Mouse (Mus musculus) macrophage (primary cell): ENCODE data around the gene Gm20795. TPM values are rescaled to one million over a fixed set of nuclear protein-coding genes. Genes with fewer than 3 reads are reported as not detected.
"Not testable (repeated sequence)": the region's sequence is repeated elsewhere in the genome, so short reads cannot be mapped to it uniquely, and the experiment has no call there.

Experiments used
- H3K27ac ChIP-seq: fragments of 350-480 bp; formaldehyde crosslinking; 2 replicates; pipeline ENCODE4 v1.9.0; 2021
- H3K36me3 ChIP-seq: fragments of 350-480 bp; formaldehyde crosslinking; 2 replicates; pipeline ENCODE4 v1.9.0; 2021; ENCODE audit errors: inconsistent target
- H3K4me3 ChIP-seq: fragments of 350-480 bp; formaldehyde crosslinking; 2 replicates; pipeline ENCODE4 v1.9.0; 2021; ENCODE audit errors: inconsistent target
- H3K79me2 ChIP-seq: fragments of 350-480 bp; formaldehyde crosslinking; 2 replicates; pipeline ENCODE4 v1.9.0; 2021; ENCODE audit errors: inconsistent target
- WGBS: methylation state at CpG from one replicate; pipeline ENCODE4 v1.1.7; 2026; ENCODE audit warnings: inconsistent platforms; ENCODE audit not compliant: missing documents; 5-methylcytosine and 5-hydroxymethylcytosine counted together
- polyA plus RNA-seq: library from polyadenylated mRNA; stranded (reverse); fragments of 250-400 nt; gene quantifications from 3 replicates; pipeline ENCODE4 v1.2.4, GENCODE M21; 2018; ENCODE audit warnings: inconsistent platforms
- total RNA-seq, 78 experiments: library from RNA; depleted of rRNA; stranded (reverse); fragments of 250-400 nt; gene quantifications; 1 replicate in 9 of 78; 2 replicates in 24 of 78; 3 replicates in 43 of 78; 4 replicates in 2 of 78; pipeline ENCODE4 v1.2.4; 2018; ENCODE audit warnings: inconsistent platforms in 56 of 78

The Gm20795 gene
- total RNA-seq (2018; cell fraction: chromatin; rRNA removed) = not detected
- total RNA-seq (2018; cell fraction: cytosol; rRNA removed) = not detected
- not detected for total RNA-seq (2018; cell fraction: nucleus; rRNA removed)
- polyA plus RNA-seq = not detected in 3 replicates

DNA sequence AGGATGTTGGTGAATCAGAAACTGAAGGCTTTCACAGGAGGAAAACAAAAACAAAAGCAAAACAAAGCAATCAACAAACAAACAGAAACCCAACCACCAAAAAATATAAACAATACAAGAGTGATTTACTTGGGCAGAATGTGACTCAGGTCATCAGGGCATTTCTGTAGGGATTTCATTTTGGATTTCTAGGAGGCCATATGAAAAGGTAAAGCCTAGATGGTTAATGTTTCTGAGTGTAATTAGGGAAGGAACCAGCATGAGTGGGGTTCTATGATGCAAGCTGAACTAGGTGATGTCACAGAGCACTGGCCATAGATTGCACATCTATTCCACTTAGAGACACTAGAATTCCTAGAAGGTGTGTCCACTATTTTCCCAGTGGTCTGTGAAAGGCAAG, at the start of gene Gm20795:
Gm20795 (plus strand) TSS at position 301 of the 400 bp plus-strand sequence.
- not testable (repeated sequence) for H3K4me3 ChIP-seq, H3K36me3 ChIP-seq, H3K79me2 ChIP-seq, H3K27ac ChIP-seq

DNA sequence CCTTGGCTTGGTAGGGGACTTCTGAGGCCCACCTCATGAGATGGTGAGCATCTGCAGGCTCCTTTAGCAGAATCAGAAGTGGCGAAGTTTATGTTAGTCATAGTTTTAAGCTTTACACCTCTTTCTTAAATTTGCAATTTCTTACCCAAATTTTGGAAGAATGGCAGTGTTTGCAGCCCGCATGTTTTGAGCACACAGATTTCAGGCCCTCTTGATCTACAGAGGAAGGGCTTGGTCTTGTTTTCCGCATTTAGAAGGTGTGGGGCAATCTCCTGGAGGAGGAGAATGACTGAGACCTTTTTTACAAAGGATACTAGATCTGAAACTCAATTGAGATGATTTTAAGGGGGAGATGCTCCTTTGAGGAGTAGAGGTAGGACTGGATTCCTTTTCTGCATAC, 29.0 kb upstream of the Gm20795 start, which contains the start of gene Gm21797:
Gm21797 (minus strand) TSS at position 101 of the 400 bp plus-strand sequence.
- not testable (repeated sequence) for H3K4me3 ChIP-seq
- no CpG with 5 or more reads among the region's 3 CpGs for WGBS

More for the DNA sequence above, 29.0 kb upstream of the Gm20795 start, which contains the start of gene Gm21797:
- H3K79me2 ChIP-seq, H3K36me3 ChIP-seq, H3K27ac ChIP-seq: not testable (repeated sequence)

Other genes starting within 250 kb of the Gm20795 start
- gene Gm21852, start 152.9 kb upstream of the Gm20795 start, polyA plus RNA-seq = not detected in 3 replicates
- gene Gm21797, start 29.1 kb upstream of the Gm20795 start, polyA plus RNA-seq = not detected in 3 replicates